Mouse (Mus musculus) lung, adult 2 months (tissue): ENCODE measurements around the gene Hacd4.
"Not testable (repeated sequence)": the region's sequence is repeated elsewhere in the genome, so short reads cannot be mapped to it uniquely, and the experiment has no call there.

Experiments
- CTCF ChIP-seq: fragments of 200-500 bp; IDR thresholded peaks from 2 replicates; pipeline ENCODE4 v1.5.1; 2011; ENCODE audit warnings: mild to moderate bottlenecking, low read length, control low read depth; ENCODE audit not compliant: insufficient read depth
- POLR2A ChIP-seq: fragments of 200-500 bp; IDR thresholded peaks from 2 replicates; pipeline ENCODE4 v1.6.1; 2011; ENCODE audit warnings: low read depth, mild to moderate bottlenecking, control low read depth, low read length, borderline replicate concordance; ENCODE audit errors: extremely low read depth

- not testable (repeated sequence) for TF ChIP-seq CTCF, POLR2A
Observed at GRCm38 (mm10) chr4:88390596-88390995, 48.1 kb downstream of the Hacd4 start.
